Mouse (Mus musculus): Measurements from ENCODE around the gene Lmf1.

GRCm38 (mm10) chr17:25623441-25623840 is 44.6 kb downstream of the Lmf1 start:
- TF ChIP-seq MEF2A (IDR thresholded peaks at IDR 0.05; ENCODE audit: extremely low read depth, insufficient replicate concordance, low read depth, low read length, poor library complexity, severe bottlenecking) (no peak), GATA1 (IDR thresholded peaks at IDR 0.05; ENCODE audit: low read depth, low read length) (no peak), CTCF (IDR thresholded peaks at IDR 0.05 in 2 of 3, conservative IDR thresholded peaks at IDR 0.05 in 1 of 3; ENCODE audit: control insufficient read depth in 1 of 3, insufficient read depth in 1 of 3, low read depth in 2 of 3, low read length in 3 of 3, poor library complexity in 1 of 3, severe bottlenecking in 1 of 3) (no peak), MAX (IDR thresholded peaks at IDR 0.05; ENCODE audit: low read length) (no peak), ZC3H11A (IDR thresholded peaks at IDR 0.05; ENCODE audit: low read depth, low read length) (no peak), NELFE (IDR thresholded peaks at IDR 0.05; ENCODE audit: low read depth, low read length) (no peak), BHLHE40 (IDR thresholded peaks at IDR 0.05; ENCODE audit: borderline replicate concordance, low read depth, low read length) (no peak), USF2 (IDR thresholded peaks at IDR 0.05; ENCODE audit: borderline replicate concordance in 1 of 2, insufficient read depth in 1 of 2, low read depth in 1 of 2, low read length in 2 of 2) (no peak), MAFK (IDR thresholded peaks at IDR 0.05; ENCODE audit: borderline replicate concordance, low read depth, low read length) (no peak), POLR2AphosphoS5 (IDR thresholded peaks at IDR 0.05; ENCODE audit: borderline replicate concordance, low read depth, low read length) (no peak), MYC (IDR thresholded peaks at IDR 0.05; ENCODE audit: low read depth, low read length) (no peak), MXI1 (IDR thresholded peaks at IDR 0.05; ENCODE audit: low read depth, low read length) (no peak), EP300 (IDR thresholded peaks at IDR 0.05; ENCODE audit: low read depth in 1 of 2, low read length in 2 of 2) (no peak), POLR2A (IDR thresholded peaks at IDR 0.05; ENCODE audit: control insufficient read depth in 1 of 2, insufficient read depth in 1 of 2, low read depth in 1 of 2, low read length in 2 of 2, poor library complexity in 1 of 2) (no peak)
